Mouse (Mus musculus) cerebellum, adult (tissue): ENCODE measurements around the gene Rars.

Source experiments
- ATAC-seq: cut with Nextera tagmentation; 2 replicates; pipeline ENCODE4 v1.9.2; 2017; ENCODE audit warnings: mild to moderate bottlenecking, moderate library complexity, mixed read lengths; ENCODE audit not compliant: insufficient number of reproducible peaks, low FRiP score, low TSS enrichment

Rars gene

DNA sequence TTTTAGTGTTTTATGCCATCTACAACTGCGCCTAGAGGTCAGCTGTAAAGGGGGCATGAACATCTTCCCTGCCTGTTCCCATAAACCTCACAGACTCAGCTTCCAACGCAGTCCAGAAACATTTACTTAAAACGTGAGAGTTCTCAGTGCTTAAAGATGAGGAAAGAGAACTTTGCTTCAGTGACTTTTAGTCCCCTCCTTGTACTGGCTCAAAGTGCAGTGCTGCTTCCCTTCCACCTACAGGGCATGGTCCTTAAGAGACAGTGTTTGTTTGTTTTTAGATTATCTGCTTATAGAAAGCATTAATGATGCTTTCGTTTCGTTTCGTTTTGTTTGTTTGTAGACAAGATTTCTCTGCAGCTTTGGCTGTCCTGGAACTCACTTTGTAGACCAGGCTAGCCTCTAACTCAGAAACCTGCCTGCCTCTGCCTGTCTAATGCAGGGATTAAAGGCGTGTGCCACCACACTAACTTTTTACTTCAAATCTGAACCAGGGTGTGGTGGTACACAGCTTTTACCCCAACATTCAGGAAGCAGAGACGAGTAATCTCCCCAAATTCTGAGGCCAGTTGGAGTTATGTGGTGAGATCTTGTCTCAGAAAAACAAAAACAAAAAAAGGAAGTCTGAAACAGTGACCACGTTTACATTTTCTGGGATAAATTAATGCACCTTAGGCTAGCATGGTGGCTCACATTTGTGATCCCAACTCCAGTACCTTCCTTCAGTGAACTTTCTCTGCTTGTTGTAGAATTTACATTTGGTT lies 63.4 kb downstream of the Rars start:
- no peak for ATAC-seq

DNA sequence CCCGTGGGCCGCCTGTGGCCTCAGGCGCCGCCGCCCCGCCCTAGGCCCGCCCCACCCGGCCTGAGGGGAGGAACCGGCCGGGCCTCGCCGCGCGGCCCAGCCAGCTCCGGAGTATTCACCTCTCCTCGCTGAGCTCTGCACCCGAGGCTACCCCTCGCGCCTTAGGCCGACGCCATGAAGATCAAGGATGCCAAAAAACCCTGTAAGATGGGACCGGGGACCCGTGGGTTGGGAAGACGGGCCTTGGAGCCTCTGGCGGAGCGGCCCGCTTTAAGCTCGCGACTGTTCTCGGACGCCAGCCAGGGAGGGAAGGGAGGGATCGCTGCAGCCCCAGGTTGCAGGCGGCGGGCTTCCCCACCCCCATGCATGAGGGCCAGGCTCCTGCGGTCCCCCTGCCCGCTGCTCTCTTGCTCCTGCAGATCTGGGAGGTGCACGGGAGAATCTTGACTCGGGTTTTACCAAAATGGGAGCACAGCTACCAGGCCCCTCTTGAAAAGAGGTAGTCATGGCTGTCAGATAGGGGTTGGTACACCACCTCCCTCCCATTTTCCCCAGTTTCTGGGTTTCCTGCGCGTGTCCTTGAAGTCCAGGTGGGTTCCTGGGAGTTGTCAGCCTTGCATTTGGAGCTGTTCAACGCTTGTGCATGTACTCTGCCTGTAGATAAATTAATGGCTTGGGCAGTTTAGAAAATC lies 64.4 kb downstream of the Rars start:
- peak; percentile 84 for ATAC-seq

DNA sequence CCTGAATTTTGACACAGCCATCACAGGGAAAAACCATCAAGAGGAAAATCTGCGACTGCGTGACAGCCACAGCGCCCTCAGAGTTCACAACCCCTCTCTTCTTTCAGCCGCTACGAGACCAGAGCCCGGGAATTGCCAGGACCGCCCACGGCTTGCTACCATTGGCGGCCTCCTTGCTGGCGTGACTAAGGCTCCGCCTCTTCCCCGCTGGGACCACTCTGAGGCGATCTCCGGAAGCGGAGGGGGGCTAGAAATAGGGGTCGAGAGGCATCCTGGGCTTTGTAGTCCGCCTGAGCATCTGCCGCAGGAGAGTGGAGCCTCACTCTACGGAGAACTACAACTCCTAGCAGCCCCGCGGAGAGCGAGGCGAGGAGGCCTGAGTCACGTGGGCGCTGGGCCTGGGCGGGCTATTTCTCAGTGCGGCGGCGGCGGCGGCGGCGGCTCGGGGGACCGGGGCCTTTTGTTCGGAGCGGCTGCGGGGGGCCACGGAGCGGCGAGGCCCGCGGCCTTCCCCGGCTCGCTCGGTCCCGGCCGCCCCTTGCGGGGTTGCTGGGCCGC lies 65.0 kb downstream of the Rars start, which contains the start of gene Pank3:
Gene Pank3 (plus strand): TSS at position 297 of the 558 bp plus-strand sequence.
- ATAC-seq, result peak; percentile 100

DNA sequence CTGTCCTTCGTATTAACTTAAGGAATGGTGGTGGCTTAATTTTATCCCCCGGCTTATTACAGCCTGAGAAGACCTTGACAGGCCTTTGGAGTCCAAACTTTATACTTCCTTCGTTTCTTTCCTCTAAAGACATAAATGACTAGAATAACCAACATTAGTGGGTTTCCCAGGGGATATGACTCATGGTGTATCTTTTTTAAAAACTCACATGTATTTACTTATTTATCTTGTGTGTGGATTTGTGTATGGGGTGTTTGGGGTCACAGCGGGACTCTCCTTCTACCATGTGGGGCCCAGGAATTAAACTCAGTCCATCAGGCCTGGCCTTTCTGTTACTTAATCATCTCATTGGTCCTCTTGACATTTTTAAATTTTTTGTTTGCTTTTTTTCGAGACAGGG lies 67.5 kb downstream of the Rars start:
- ATAC-seq, result no peak

DNA sequence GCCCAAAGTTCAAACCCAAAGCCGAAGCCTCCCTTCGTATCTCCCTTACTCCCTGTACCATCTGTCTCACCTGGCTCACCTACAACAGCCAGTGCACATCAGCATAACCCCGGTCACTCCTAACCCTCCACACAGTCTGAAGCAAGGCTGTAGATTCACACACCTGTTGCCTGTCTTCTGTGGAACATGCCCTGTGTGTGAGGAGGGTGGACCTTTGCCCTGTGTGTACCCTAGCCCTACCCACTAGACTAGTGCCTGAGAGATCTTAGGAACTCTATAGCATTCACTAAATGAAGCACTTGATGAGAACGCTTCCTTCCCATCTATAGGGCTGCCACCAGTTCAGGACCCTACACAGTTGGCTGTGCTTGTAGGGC lies 73.7 kb downstream of the Rars start:
- ATAC-seq, result no peak

DNA sequence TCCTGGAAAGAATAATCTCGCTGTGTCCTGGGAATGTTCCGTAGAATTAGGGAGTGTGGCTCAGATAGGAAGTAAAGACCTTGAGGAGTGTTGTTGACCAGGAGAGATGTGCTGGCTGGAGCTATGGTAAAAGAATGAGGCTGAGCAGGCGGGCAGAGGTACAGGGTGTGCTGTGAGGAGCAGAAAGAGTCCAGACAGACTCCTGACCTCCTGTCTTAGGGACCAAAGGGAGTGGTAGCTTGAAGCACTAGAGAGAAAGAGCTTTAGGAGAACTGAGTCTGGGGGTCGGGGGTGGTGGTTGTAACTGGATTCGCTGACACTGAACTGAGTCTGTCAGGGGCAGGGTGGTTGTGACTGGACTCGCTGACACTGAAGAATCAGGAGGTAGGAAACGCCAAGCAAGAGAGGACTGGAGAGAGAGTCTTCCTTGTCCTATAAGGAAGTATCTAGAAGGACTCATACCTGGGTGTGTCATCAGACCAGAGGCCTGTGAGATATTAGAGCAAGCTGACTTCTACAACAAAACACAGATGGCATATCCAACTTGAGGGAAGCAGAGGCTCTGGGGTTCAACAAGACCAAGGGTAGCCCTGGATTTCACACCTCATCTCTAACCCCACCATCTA lies 74.2 kb downstream of the Rars start:
- ATAC-seq, result no peak
